In the genomic region with DNA sequence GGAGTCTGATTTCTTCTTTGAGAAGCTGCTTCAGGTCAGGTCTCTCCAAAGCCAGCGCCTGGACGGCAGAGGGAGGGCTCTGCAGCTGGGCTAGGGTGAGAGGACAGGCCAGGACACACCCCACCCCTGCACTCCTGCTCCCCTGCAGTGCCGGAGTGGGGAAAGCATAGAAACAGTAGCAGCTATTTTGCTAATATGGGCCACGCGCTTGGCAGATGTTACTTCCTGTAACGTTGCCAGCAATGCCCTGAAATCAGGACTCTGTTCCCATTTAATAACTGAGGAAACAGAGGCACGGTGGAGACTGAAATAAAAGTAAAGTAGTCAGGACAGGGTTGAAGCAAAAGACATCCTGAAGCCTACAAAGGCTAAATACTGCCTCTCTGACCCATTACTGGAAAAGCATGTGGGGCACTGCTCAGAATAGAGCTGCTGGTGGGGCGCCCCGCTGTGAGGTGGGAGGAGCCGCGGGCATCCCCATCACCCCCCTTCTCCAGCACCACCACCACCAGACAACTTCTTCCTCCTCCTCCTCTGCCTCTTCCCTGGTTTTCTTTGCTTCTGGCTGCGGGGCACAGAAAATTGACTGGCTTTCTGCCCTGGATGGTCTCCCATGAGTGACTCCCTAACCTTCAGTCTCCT, we compare ENCODE assay signal across 8 mouse cellular contexts.
DNase-seq lines count a peak whose midpoint lies in the region; ATAC-seq and TF ChIP-seq lines count a peak whose summit lies in the region.

No protein-coding gene starts in this region.

- TF ChIP-seq POLR2A in bone marrow macrophage, adult 2 months (IDR thresholded peaks at IDR 0.05; ENCODE audit: borderline replicate concordance, low read depth, low read length) = no peak

- peaks cover 23% of the 10 kb centered on the region for H3K27me3 ChIP-seq in embryonic facial prominence, embryonic 12.5 days
- no peaks in the 10 kb centered on the region for H3K27me3 ChIP-seq in hindbrain, postnatal 0 days (ENCODE audit: insufficient read depth, low read length)
- H3K27me3 ChIP-seq in midbrain, embryonic 16.5 days (ENCODE audit: control insufficient read depth, insufficient read depth, low read depth, low read length) = no peaks in the 10 kb centered on the region

- peak overlapping the region; percentile 19; the same call in 1 of the 2 replicates for H3K9ac ChIP-seq in embryonic facial prominence, embryonic 12.5 days
- H3K9ac ChIP-seq in hindbrain, postnatal 0 days (replicated peaks; ENCODE audit: low read length) = no peak overlapping the region
- H3K9ac ChIP-seq in midbrain, embryonic 16.5 days (ENCODE audit: low read depth, low read length) = no peak overlapping the region

- H3K4me1 ChIP-seq in bone marrow macrophage, adult 2 months (ENCODE audit: control insufficient read depth, insufficient read depth, low read length) = peaks cover 11% of the 10 kb centered on the region
- H3K4me1 ChIP-seq in embryonic facial prominence, embryonic 12.5 days = peaks cover 18% of the 10 kb centered on the region
- peaks cover 14% of the 10 kb centered on the region for H3K4me1 ChIP-seq in hindbrain, postnatal 0 days (ENCODE audit: insufficient read depth, low read length)
- peaks cover 16% of the 10 kb centered on the region for H3K4me1 ChIP-seq in midbrain, embryonic 16.5 days (ENCODE audit: control insufficient read depth, insufficient read depth, low read length)

- TF ChIP-seq CTCF in bone marrow macrophage, adult 2 months (IDR thresholded peaks at IDR 0.05; ENCODE audit: low read depth, low read length) = no peak
- no peak for TF ChIP-seq CTCF in hindbrain, postnatal 0 days (IDR thresholded peaks at IDR 0.05; ENCODE audit: low read depth)

- peak overlapping the region; percentile 2 for H3K4me3 ChIP-seq in bone marrow macrophage, adult 2 months (ENCODE audit: insufficient read depth, low read length)
- H3K4me3 ChIP-seq in embryonic facial prominence, embryonic 12.5 days = no peak overlapping the region
- H3K4me3 ChIP-seq in hindbrain, postnatal 0 days (ENCODE audit: low read length) = no peak overlapping the region
- no peak overlapping the region for H3K4me3 ChIP-seq in midbrain, embryonic 16.5 days (ENCODE audit: low read depth, low read length)

- H3K4me2 ChIP-seq in embryonic facial prominence, embryonic 12.5 days (replicated peaks) = peak overlapping the region; percentile 33
- peak overlapping the region; percentile 37 for H3K4me2 ChIP-seq in hindbrain, postnatal 0 days (ENCODE audit: low read depth, low read length)
- H3K4me2 ChIP-seq in midbrain, embryonic 16.5 days (ENCODE audit: low read length) = peak overlapping the region; percentile 18; the same call in 1 of the 2 replicates

- H3K36me3 ChIP-seq in embryonic facial prominence, embryonic 12.5 days = no peaks in the 10 kb centered on the region
- H3K36me3 ChIP-seq in hindbrain, postnatal 0 days (ENCODE audit: insufficient read depth, low read length) = no peaks in the 10 kb centered on the region
- H3K36me3 ChIP-seq in midbrain, embryonic 16.5 days (ENCODE audit: control insufficient read depth, insufficient read depth, low read length) = no peaks in the 10 kb centered on the region

- H3K9me3 ChIP-seq in embryonic facial prominence, embryonic 12.5 days = no peaks in the 10 kb centered on the region
- H3K9me3 ChIP-seq in hindbrain, postnatal 0 days (ENCODE audit: low read length) = no peaks in the 10 kb centered on the region
- H3K9me3 ChIP-seq in midbrain, embryonic 16.5 days (replicated peaks; ENCODE audit: control insufficient read depth, low read length, poor library complexity, severe bottlenecking) = no peaks in the 10 kb centered on the region

- peak; percentile 59 for DNase-seq in layer of hippocampus, adult 11-12 months (ENCODE audit: low spot score)
- DNase-seq in layer of hippocampus, postnatal 10 days (ENCODE audit: low spot score in 2 of 2) = no peak
- peak; percentile 47 for DNase-seq in hindbrain, postnatal 0 days (ENCODE audit: low spot score)
- DNase-seq in gastrocnemius, postnatal 4 days (ENCODE audit: low spot score in 2 of 2) = no peak

- 2% methylated on average over 12 of the region's 12 CpGs for WGBS in embryonic facial prominence, embryonic 12.5 days
- 2% methylated on average over 12 of the region's 12 CpGs for WGBS in hindbrain, postnatal 0 days
- WGBS in midbrain, embryonic 16.5 days = 7% methylated on average over 12 of the region's 12 CpGs

- ATAC-seq in embryonic facial prominence, embryonic 12.5 days (ENCODE audit: insufficient number of reproducible peaks, insufficient read depth, low FRiP score, low TSS enrichment) = peak; percentile 62; the same call in 1 of the 2 replicates
- peak; percentile 56 for ATAC-seq in hindbrain, postnatal 0 days
- no peak for ATAC-seq in midbrain, embryonic 16.5 days
- no peak for ATAC-seq in erythroid progenitor cell, adult 5-6 weeks (replicated peaks; ENCODE audit: low FRiP score, poor library complexity, severe bottlenecking)

- no peak overlapping the region for H3K27ac ChIP-seq in bone marrow macrophage, adult 2 months (ENCODE audit: insufficient read depth, low read depth, low read length)
- H3K27ac ChIP-seq in embryonic facial prominence, embryonic 12.5 days = no peak overlapping the region
- no peak overlapping the region for H3K27ac ChIP-seq in hindbrain, postnatal 0 days
- no peak overlapping the region for H3K27ac ChIP-seq in midbrain, embryonic 16.5 days (ENCODE audit: low read length)

Comparison
In these comparisons a context has a peak if more than half of its experiments do, and no peak if none do; other contexts are left out.
1. DNase-seq: peak in layer of hippocampus, adult 11-12 months (single experiment) and hindbrain, postnatal 0 days (single experiment); none in layer of hippocampus, postnatal 10 days (0 of 2) and gastrocnemius, postnatal 4 days (0 of 2).
2. ATAC-seq: peak in embryonic facial prominence, embryonic 12.5 days (single experiment) and hindbrain, postnatal 0 days (single experiment); none in midbrain, embryonic 16.5 days (single experiment) and erythroid progenitor cell, adult 5-6 weeks (single experiment).
3. Peak in every context shown above with its lines, with median percentiles within 50 percentile points of each other: H3K4me2 ChIP-seq.